Mouse (Mus musculus): ENCODE measurements around the gene Ppm1j.

Gene Ppm1j

DNA sequence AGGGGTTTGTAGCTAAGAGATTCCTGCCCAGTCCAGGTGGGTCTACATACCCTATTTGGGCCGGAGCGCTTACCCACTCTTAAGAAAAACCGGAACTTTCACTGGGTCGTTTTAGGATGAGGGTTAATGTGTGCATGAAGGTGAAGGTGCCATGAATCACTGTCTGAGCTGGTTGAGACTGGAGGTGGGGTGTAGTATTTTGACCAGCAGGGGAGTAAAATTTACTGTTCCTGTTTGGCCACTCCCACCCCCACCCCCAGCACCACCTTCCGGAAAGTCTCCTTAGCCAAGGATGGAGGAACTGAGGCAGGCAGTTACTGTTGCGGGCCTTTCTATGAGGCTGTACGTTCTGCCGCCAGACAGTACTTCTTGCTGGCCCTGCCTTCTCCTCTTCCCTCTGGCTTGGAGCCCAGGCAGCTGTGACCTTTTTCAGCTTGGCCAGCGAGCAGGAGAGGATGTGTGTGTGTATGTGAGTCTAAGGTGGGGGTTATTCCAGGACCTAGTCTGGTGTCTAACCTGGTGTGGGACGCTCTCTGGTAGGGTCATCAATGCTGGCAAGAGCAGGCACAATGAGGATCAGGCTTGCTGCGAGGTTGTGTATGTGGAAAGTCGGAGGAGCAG lies 1.3 kb downstream of the Ppm1j start:
- DNase-seq (ENCODE audit: extremely low spot score, low read depth, low spot score) = no peak

DNA sequence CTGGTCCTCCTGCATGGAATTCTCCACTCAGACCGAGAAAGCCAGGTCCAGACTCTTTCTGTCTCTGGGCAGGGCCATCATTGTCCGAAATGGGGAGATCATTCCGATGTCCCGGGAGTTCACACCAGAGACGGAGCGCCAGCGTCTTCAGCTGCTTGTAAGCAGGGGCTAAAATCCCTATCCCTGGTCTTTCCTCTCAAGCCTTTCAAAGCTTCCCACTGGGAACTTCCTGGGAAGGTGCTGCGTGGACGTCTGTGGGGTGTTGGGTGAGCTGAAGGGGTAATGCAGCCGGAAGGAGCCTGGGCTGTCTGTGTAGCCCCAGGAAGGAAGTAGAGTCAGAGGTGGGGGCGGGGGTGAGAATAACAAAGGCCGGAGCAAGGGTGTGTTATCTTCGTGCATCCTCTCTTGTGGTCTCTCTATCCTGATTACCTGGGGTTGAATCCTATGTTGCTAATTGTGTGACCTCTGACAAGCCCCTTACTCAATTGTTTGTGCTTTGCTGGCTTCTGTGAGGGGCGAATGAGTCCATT lies 3.2 kb downstream of the Ppm1j start:
- DNase-seq (ENCODE audit: extremely low spot score, low read depth, low spot score) = no peak

DNA sequence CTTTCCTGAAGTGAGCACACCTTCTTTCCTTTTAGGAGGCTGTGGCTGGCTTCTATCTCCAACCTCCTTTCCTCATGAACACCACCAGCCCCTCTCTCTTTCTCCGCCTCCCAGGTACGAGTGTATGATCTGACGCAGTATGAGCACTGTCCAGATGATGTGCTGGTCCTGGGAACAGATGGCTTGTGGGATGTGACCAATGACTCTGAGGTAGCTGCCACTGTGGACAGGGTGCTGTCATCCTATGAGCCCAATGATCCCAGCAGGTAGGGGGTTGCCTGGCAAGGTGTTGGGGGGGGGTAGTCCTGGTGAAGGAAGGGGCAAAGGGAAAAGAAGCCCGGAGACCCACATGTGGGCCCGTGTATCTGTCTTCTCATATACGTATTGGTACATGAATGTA lies 4.4 kb downstream of the Ppm1j start:
- no peak for DNase-seq (ENCODE audit: extremely low spot score, low read depth, low spot score)

DNA sequence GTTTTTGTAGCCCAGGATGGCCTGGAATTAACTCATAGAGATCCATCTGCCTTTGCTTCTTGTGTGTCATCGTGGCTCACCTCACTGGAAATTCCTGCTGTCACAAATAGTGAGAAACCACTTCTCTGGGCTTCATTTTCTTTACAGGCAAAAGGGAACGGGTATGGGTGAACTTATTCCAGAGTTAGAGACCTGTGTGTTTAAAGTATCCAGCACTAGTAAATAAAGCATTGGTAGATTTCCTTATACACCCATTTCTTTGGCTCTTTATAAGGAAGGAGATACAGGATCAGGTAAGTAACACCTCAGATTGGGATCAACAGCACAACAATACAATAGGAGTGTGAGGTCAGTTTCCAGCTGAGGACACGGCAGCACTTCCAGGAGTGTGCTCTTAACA lies 7.2 kb downstream of the Ppm1j start, which contains the start of gene Rhoc:
Gene Rhoc, plus strand, starts transcription at position 301 of the 400 bp plus-strand sequence.
- no peak for DNase-seq (ENCODE audit: extremely low spot score, low read depth, low spot score)

DNA sequence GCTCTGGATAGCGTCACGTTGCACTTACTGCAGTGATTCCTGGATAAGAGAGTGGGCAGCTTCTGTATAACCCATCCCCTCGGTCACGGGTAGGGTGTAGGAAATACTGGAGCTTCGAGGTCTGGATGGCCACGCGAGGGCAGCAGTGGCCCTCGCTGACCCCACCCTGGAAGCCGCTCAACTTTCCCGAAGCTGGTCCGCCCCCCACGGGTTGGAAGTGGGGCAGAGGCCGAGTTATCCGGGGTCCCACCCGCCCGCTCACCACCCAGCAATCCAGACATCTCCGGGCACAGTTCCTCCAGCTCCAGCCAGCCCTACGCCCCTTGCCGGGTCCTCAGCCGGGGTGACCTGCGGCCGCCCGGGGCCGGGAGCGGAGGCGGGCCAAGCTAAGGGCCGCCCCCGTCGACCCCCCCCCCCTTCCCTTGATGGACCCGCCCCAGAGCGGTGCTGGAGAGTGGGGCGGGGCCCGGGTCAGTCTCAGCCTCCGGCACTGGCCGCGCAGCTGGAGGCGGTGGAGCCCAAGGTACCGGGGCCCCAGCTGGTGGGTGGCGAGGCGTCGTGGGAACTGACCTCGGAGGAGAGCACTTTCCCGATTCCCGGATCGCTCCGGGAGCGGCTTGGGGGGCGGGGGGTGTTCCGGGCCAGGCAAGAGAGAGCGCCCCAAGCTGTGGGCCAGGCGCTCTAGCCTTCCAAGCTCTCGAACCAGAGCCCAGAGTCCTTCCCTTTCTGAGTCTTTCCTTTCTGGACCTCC lies 7.9 kb downstream of the Ppm1j start:
- DNase-seq (ENCODE audit: extremely low spot score, low read depth, low spot score) = no peak

DNA sequence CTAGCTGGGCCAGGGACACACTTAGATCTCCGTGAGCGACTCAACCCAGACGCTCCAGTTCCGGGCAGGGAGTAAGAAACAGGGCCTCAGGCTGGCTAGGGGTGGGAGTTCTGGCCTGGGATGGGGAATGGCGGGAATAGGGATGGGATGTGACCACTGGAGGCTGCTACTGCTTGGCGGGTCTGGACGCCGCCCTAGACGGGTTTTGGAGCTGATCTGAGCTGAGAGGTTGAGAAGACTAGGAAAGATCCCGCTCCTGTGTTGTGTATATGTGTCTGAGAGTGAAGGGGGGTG lies 8.4 kb downstream of the Ppm1j start:
- DNase-seq (ENCODE audit: extremely low spot score, low read depth, low spot score) = no peak

DNA sequence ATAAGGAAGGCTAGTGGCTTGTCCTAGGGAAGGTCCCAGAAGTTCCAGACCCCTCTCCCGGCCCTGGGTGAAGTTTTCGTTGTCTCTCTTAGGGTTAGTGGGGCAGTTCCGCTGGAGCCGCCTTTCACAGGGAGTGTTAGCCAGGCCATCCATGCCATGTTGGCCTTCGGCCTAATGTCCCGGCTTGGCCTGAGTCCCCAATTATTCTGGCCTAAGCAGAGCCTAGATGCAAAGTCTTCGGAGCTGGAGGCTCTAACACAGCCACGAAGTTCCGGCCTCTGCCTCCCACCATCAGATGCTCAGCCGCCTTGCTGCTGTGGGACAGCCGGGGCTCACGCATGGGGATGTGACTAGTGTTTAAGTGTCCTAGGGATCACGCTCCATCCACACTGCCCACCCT lies 9.0 kb downstream of the Ppm1j start:
- no peak for DNase-seq (ENCODE audit: extremely low spot score, low read depth, low spot score)

DNA sequence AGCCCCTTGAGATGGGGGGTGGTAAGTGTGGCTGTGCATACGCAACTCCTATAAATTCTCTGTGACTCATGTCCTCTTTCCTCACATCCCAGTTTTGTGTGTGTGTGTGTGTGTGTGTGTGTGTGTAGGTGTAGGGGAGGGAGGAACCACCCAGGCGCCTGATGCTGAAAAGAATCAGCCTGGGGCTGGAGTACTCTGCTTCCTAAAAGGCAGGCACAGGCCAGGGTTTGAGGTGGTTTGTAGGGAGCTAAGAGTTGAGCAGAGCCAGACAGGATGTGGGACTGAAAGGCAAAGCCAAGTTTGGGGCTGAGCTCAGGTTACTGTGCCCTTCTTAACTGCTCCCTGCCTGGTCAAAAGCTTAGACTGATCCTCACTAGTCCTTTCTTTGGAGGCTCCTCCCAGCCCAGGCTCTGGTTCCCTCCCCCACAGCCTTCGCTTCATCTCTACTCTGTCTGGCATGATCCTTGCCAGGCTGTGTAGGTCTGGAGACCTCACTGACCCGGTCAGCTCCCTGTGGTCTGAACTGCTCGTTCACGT lies 9.6 kb downstream of the Ppm1j start:
- DNase-seq (ENCODE audit: extremely low spot score, low read depth, low spot score) = no peak

DNA sequence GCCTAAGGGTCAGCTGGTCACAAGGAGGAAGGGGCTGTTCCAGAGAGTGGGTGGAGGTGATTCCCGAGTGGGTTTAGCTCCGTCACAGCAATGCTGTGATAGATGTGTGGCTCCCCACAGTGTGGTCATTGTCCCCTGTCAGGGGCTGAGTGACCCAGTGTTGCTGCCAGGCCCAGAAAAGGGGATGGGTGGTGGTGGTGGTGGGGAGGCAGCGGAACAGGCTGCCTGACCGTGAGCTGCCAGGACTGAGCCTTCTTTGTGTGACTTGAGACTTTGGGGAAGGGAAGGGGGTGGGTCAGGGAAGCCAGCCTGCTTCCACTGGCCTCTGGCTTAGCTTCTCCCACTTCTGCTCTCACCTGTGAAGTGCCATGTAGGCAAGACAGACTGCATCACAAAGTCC lies 10.2 kb downstream of the Ppm1j start:
- DNase-seq (ENCODE audit: extremely low spot score, low read depth, low spot score) = no peak

DNA sequence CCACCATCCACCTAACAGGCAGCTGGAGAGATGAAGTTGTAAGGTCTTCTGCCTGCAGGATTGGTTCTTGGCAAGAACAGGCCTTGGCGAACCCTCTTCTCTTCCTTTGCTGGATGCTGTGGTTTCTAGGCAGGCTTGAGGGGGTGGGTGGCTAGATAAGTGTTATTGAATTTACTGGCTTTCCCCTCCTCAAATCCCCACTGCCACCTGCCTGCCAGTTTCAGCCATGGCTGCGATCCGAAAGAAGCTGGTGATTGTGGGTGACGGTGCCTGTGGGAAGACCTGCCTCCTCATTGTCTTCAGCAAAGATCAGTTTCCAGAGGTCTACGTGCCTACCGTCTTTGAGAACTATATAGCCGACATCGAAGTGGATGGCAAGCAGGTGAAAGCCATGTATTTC lies 10.8 kb downstream of the Ppm1j start:
- no peak for DNase-seq (ENCODE audit: extremely low spot score, low read depth, low spot score)

DNA sequence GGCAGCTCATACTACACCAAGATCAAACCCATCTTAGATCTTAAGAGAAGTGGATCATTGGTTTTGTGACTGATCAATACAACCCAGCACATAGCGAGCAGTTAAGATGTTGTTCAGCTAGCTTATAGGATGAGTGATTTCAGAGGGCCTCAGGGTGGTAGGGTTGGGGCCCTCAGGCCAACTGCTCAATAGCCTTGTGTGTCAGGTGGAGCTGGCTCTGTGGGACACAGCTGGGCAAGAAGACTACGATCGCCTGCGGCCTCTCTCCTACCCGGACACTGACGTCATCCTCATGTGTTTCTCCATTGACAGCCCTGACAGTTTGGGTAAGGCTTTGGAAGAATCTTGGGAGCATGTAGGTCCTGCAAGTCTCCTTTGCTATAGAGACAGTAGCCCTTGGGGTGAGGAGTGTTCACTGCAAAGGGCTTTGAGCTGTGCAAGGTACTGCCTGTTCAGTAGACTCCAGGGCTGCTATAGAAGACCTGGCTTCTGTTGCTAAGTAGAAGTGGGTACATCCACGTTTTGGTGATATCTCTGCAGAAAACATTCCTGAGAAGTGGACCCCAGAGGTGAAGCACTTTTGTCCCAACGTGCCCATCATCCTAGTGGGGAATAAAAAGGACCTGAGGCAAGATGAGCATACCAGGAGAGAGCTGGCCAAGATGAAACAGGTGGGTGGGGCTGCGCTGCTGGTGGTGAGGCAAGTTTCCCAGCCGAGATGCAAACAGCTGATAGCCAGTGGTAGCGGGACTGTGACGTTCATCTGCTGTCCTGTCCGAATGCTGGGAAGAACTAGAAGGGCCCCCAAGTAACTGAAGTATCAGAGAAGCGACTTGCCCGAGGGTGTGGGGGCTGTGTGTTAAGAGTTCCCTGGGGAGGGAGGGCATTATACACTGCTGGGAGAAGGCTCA lies 11.8 kb downstream of the Ppm1j start:
- no peak for DNase-seq (ENCODE audit: extremely low spot score, low read depth, low spot score)

DNA sequence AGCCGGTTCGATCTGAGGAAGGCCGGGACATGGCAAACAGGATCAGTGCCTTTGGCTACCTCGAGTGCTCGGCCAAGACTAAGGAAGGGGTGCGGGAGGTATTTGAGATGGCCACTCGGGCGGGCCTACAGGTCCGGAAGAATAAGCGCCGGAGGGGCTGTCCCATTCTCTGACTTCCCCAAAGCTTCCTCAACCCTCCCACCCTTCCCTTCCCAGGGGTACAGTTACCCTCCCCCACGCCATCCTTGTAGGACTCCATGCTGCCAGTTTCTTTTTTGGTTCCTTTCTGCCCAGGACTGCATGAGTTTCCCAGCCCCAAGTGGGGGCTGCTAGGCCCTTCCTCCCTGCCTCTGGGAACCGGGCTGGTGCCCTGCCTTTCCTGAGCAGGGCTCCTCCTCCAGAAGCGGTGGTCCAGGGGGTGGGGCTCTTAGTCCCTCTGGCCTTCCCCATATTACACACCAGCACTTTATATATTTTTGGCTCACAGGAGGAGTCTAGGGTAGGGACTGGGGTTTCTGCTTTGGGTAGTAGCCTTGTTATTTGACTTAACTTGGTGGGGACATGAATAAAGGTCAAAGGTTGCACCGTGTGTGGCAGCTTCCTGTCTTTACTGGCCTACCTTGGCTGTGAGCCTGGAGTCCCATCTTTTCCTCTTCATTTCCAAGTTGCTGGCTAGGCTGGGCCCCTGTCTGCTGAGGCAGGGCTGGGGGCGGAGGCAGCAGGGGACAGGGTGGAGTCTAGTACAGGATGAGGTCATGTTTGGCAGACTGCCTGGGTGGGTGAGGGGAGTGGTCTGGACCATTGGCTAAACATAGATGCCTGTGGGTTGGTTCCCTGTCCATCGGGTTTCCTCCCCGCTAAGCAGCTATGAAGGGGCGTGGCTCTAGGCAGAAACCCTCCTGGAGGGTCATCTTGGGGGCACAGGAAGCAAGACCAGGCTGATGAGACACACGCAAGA lies 13.3 kb downstream of the Ppm1j start:
- no peak for DNase-seq (ENCODE audit: extremely low spot score, low read depth, low spot score)

DNA sequence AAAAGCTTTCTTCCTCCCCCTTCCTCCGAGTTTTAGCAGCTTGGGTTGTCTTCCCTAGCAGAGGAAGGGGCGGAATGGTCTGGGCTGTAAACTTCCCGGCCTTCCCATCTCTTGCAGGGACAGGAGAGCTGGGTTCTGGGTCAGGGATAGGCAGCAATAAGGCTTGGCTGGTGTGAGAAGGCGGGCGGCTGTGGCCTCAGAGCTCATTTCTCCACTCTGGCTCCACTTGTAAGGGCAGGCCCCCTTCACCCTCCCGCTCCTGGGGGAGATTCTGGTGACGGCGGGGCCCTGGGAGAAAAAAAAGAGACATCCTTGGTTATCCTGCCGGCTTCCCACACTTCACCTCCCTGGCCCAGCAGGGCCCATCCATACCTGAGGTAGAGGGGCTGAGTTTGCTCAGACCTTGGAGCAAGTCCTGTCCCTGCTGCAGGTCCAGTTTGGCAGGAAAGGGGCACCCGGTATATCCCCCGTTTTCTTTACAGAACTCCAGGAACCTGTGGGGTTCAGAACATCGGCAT lies 14.2 kb downstream of the Ppm1j start:
- no peak for DNase-seq (ENCODE audit: extremely low spot score, low read depth, low spot score)

DNA sequence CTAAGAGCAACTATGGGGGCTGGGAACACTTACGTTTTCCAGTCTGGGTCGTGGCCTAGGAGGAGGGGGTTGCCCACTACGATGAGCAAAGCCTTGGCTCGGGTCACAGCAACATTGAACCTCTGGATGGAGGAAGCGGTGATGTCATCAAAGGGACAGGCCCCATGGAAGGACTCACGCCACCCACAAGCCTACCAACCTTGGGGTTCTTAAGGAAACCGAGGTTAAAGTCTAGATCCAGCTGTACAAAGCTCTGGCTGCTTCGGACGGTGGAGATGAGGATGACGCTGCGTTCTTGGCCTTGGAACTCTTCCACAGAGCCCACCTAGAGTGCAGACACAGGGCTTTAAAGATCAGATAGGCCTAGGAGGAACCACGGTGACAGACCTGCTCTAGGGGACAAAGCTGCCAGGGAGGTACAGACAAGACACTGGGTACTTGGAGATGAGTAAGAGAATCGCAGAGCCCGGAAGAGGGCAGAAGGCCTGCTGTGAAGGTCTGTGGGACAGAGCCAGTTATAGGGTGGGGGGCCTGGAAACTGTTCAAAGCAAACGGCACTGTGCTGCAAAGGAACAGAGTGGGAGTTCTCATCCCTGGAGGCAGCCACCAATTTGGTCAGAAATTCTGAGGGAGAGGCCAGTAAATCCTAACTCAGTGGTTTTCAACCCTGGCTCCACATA lies 14.9 kb downstream of the Ppm1j start:
- DNase-seq (ENCODE audit: extremely low spot score, low read depth, low spot score) = no peak

DNA sequence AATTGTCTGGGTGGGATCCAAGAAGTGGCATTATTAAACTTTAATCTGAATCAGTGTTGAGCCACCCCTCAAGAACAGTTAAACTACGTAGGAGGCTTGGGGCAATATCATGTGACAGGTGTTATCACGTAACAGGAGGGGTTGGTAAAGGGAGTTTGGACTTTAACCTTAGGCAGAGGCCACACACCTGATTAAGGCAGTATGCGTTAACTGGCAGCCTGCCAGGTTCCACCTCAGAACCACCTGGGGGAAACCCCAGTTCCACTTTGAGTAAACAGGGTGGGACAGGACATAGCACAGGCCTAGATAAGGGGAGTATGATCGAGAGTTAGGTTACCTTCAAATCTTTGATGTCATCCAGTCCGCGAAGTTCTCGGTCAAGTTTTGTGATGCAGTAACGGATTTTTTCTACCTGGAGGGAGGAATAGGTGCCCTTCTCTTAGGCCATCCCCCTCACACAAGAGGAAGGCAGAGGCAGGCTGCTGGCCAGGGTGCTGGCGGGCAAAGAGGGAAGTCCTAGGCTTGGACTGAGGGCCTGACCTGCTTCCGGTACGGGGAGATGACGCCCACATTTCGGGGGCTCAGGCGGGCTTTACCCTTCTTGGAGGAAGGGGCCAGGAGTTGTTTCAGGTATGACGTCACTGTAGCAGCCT lies 15.7 kb downstream of the Ppm1j start:
- no peak for DNase-seq (ENCODE audit: extremely low spot score, low read depth, low spot score)

DNA sequence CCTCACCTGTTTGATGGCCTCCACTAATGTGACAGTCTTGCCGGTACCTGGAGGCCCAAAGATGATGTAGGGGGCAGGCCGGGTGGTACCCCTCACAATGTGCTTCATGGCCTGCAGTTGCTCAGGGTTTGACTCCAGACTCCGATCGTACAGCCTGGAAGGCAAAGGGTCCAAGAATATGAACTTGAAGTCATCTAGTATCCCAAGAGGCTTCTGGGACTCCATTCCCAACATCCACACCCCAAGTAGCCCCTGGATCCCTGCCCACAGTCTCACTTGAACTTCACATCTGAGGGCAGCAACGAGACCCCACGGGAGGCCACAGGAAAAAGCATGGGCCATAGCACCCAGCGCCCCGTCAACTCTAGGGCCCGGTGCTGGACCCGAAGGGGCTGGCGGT lies 19.8 kb downstream of the Ppm1j start:
- no peak for DNase-seq (ENCODE audit: extremely low spot score, low read depth, low spot score)

DNA sequence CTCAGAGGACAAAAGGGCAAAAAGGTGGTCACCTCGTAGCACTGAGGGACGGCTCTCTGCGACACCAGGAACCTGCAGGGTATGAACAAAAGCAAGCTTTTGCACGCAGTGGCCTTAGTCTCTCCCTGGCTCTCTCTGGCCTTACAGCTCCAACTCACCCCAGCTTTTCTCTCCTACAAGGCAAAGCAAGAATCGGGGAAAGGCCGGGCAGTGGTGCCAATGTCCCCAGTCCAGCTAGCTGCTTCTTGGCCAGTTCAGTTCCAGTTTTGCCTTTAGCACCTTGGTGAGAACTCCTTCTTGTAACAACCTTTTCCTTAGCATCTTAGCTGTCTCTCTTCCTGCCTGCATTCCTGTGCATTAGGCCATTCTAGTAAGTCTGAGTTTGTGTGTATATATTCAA lies 20.6 kb downstream of the Ppm1j start:
- DNase-seq (ENCODE audit: extremely low spot score, low read depth, low spot score) = no peak

DNA sequence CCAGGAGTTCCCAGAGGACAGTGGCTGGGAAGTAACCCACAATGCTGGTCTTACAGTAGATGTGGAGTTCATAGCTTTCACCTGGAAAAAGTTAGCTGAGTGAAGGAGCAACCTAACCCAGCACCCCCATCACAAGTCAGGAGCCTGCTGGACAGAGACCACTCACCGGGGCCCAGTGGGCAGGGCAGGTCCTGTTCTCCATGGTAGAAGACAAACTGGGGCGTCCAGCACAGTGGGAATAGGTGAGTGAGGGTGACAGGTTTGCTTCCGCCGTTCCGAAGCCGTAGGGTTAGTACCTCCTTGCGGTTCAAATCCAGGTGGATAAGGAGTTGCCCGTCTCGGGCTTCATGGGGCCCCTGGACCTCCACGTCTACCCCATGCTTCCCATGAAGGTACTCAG lies 23.5 kb downstream of the Ppm1j start:
- DNase-seq (ENCODE audit: extremely low spot score, low read depth, low spot score) = no peak

DNA sequence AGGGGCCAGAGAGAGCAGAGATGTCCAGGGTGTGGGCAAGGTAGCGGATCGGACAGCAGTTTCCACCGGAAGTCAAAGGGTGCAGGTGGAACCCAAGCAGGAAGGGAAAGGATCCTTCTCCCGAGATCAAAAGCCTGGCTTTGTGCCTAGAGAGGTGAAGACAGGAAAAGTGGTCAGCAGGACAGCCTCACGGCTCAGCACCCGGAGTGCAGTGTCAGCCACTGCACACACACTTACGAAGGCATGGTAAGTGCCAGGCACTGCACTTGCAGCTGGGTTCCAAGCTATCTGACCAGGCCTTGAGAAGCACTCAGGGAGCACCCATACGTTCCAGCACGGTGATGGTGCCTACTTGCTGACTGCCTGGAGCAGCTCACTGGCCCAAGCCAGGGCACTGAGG lies 24.7 kb downstream of the Ppm1j start:
- DNase-seq (ENCODE audit: extremely low spot score, low read depth, low spot score) = no peak
